Comparison of ENCODE assay signal across 23 mouse cellular contexts in the genomic region with DNA sequence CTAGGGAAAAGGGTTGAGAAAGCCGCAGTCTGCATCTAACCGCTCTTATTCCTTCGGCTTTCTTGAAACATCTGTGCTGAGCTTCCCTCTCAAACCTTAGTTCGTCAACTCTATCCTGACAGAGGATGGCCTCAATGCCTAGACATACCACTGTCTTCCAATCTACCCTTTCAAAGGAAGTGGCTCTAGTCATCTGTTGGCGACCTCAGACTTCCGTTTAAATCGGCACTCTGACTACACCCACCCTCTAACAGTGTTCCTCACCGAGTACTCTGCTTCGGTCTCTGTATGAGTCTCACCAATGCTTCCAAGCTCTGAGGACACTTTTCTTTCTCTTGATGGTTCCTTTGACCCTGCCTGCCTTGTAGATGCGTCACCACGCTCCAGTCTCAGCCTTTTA. TPM values are rescaled to one million over a fixed set of nuclear protein-coding genes. Genes with fewer than 3 reads are reported as not detected.
DNase-seq lines count a peak whose midpoint lies in the region; ATAC-seq lines count a peak whose summit lies in the region.
"Had no signal": no experiment of that assay in that cellular context is flagged by ENCODE, and none has a peak within 500 bp of the region (broad histone marks: within the 10 kb centered on the region; RNA-seq: fewer than 3 reads in every experiment).

No protein-coding gene starts in this region.

- peaks cover 29% of the 10 kb centered on the region for H3K36me3 ChIP-seq in forebrain, embryonic 13.5 days (ENCODE audit: poor library complexity, severe bottlenecking)
- peaks cover 17% of the 10 kb centered on the region for H3K36me3 ChIP-seq in midbrain, embryonic 16.5 days (ENCODE audit: control insufficient read depth, insufficient read depth, low read length)
- H3K36me3 ChIP-seq: embryonic facial prominence, embryonic 13.5 days; G1E; intestine, embryonic 15.5 days; limb, embryonic 10.5 days; liver, embryonic 13.5 days; stomach, embryonic 15.5 days had no signal

- H3K27ac ChIP-seq in forebrain, embryonic 13.5 days = no peak overlapping the region
- no peak overlapping the region for H3K27ac ChIP-seq in midbrain, embryonic 16.5 days (ENCODE audit: low read length)
- H3K27ac ChIP-seq: embryonic facial prominence, embryonic 13.5 days; hindbrain, embryonic 12.5 days; intestine, embryonic 15.5 days; limb, embryonic 10.5 days; liver, embryonic 13.5 days; stomach, embryonic 15.5 days had no signal

- no peaks in the 10 kb centered on the region for H3K4me1 ChIP-seq in forebrain, embryonic 13.5 days
- no peaks in the 10 kb centered on the region for H3K4me1 ChIP-seq in midbrain, embryonic 16.5 days (ENCODE audit: control insufficient read depth, insufficient read depth, low read length)
- H3K4me1 ChIP-seq: hindbrain, embryonic 12.5 days; intestine, embryonic 15.5 days; liver, embryonic 13.5 days; stomach, embryonic 15.5 days had no signal

- H3K4me2 ChIP-seq in forebrain, embryonic 13.5 days = no peak overlapping the region
- H3K4me2 ChIP-seq in midbrain, embryonic 16.5 days (ENCODE audit: low read length) = no peak overlapping the region
- H3K4me2 ChIP-seq: embryonic facial prominence, embryonic 13.5 days; hindbrain, embryonic 12.5 days; intestine, embryonic 15.5 days; liver, embryonic 13.5 days; stomach, embryonic 15.5 days had no signal

- DNase-seq in thymus, postnatal 14 days = peak; percentile 31
- DNase-seq in thymus, postnatal 10 days (ENCODE audit: low spot score in 2 of 2) = no peak
- DNase-seq in T-cell, adult 2 months (ENCODE audit: low spot score) = peak; percentile 45
- peak; percentile 66 for DNase-seq in induced T-regulatory cell, adult 2 months (ENCODE audit: low read depth)
- peak; percentile 56 for DNase-seq in naive thymus-derived CD4-positive, alpha-beta T cell, adult 2 months (ENCODE audit: low read depth)
- DNase-seq in gastrocnemius, postnatal 4 days (ENCODE audit: low spot score in 2 of 2) = no peak
- DNase-seq: adrenal gland, postnatal 36 days; cerebellum, adult 9-10 months; gastrocnemius, postnatal 25 days; kidney, postnatal 4 days; liver, embryonic 13.5 days; right cerebral cortex, adult 18-20 months had no signal

- no peak overlapping the region for H3K9ac ChIP-seq in forebrain, embryonic 13.5 days
- no peak overlapping the region for H3K9ac ChIP-seq in midbrain, embryonic 16.5 days (ENCODE audit: low read depth, low read length)
- H3K9ac ChIP-seq: embryonic facial prominence, embryonic 13.5 days; hindbrain, embryonic 12.5 days; intestine, embryonic 15.5 days; liver, embryonic 13.5 days; stomach, embryonic 15.5 days had no signal

- no peaks in the 10 kb centered on the region; the same call in 1 of the 2 replicates for H3K9me3 ChIP-seq in forebrain, embryonic 13.5 days (replicated peaks)
- 0 out of 2 replicates have a peak, but pooled peaks cover 3% of the 10 kb centered on the region for H3K9me3 ChIP-seq in midbrain, embryonic 16.5 days (replicated peaks; ENCODE audit: control insufficient read depth, low read length, poor library complexity, severe bottlenecking)
- H3K9me3 ChIP-seq: G1E; intestine, embryonic 15.5 days; limb, embryonic 10.5 days; liver, embryonic 13.5 days; stomach, embryonic 15.5 days had no signal

- no peak overlapping the region for H3K4me3 ChIP-seq in forebrain, embryonic 13.5 days
- no peak overlapping the region for H3K4me3 ChIP-seq in midbrain, embryonic 16.5 days (ENCODE audit: low read depth, low read length)
- H3K4me3 ChIP-seq: embryonic facial prominence, embryonic 13.5 days; hindbrain, embryonic 12.5 days; intestine, embryonic 15.5 days; limb, embryonic 10.5 days; liver, embryonic 13.5 days; megakaryocyte, embryonic 14.5 days; stomach, embryonic 15.5 days had no signal

- 94% methylated on average over 11 of the region's 11 CpGs for WGBS in forebrain, embryonic 13.5 days
- 96% methylated on average over 11 of the region's 11 CpGs for WGBS in midbrain, embryonic 16.5 days

- no peak for ATAC-seq in forebrain, embryonic 13.5 days
- ATAC-seq in midbrain, embryonic 16.5 days = no peak
- ATAC-seq: forebrain, embryonic 16.5 days; intestine, embryonic 15.5 days; lung, postnatal 0 days had no signal

- H3K27me3 ChIP-seq in forebrain, embryonic 13.5 days = no peaks in the 10 kb centered on the region
- no peaks in the 10 kb centered on the region for H3K27me3 ChIP-seq in midbrain, embryonic 16.5 days (ENCODE audit: control insufficient read depth, insufficient read depth, low read depth, low read length)
- H3K27me3 ChIP-seq: embryonic facial prominence, embryonic 13.5 days; hindbrain, embryonic 12.5 days; intestine, embryonic 15.5 days; liver, embryonic 13.5 days; stomach, embryonic 15.5 days had no signal

RNA-seq across cellular contexts. Expression of gene Tmem30a, which starts 22.7 kb away (rescaled TPM):
- polyA plus RNA-seq in forebrain, embryonic 13.5 days (2015; fragmentation: Nextera tagmentation; extraction: Ambion mirVana) = 87.6 and 88.2 TPM in 2 replicates
- 127 and 136 TPM in 2 replicates for polyA plus RNA-seq in midbrain, embryonic 16.5 days (2015; fragmentation: Nextera tagmentation; extraction: Ambion mirVana)
- total RNA-seq in gastrocnemius, postnatal 4 days (2021) = 10 to 100 TPM; 44.8 to 47.5 TPM

RNA-seq across cellular contexts. Expression of gene Cox7a2, which starts 56.3 kb away (rescaled TPM):
- 755 and 828 TPM in 2 replicates for polyA plus RNA-seq in forebrain, embryonic 13.5 days (2015; fragmentation: Nextera tagmentation; extraction: Ambion mirVana)
- 765 and 782 TPM in 2 replicates for polyA plus RNA-seq in midbrain, embryonic 16.5 days (2015; fragmentation: Nextera tagmentation; extraction: Ambion mirVana)
- total RNA-seq in gastrocnemius, postnatal 4 days (2021) = 100 to 1,000 TPM; 481 to 525 TPM

Comparison
In these comparisons a context has a peak if more than half of its experiments do, and no peak if none do; other contexts are left out.
1. DNase-seq: peak in thymus, postnatal 14 days (single experiment), T-cell, adult 2 months (single experiment), induced T-regulatory cell, adult 2 months (single experiment) and naive thymus-derived CD4-positive, alpha-beta T cell, adult 2 months (single experiment); none in thymus, postnatal 10 days (0 of 2) and gastrocnemius, postnatal 4 days (0 of 2).